Mouse (Mus musculus) heart, adult 2 months (tissue): ENCODE data around the gene Selenot.

Experiments used
- CTCF ChIP-seq: fragments of 200-600 bp; IDR thresholded peaks from 2 replicates; pipeline ENCODE4 v1.8.1; 2022; ENCODE audit warnings: antibody characterized with exemption, mild to moderate bottlenecking, moderate library complexity
- POLR2A ChIP-seq: fragments of 200-500 bp; IDR thresholded peaks from 2 replicates; pipeline ENCODE4 v1.6.1; 2011; ENCODE audit warnings: mild to moderate bottlenecking, low read depth, low read length, control low read depth; ENCODE audit not compliant: insufficient read depth

- no peak for TF ChIP-seq CTCF
- TF ChIP-seq POLR2A, result no peak
Measured at GRCm38 (mm10) chr3:58624981-58625380, 48.5 kb downstream of the Selenot start.
